7 mouse cellular contexts compared by ENCODE assay signal in the genomic region with DNA sequence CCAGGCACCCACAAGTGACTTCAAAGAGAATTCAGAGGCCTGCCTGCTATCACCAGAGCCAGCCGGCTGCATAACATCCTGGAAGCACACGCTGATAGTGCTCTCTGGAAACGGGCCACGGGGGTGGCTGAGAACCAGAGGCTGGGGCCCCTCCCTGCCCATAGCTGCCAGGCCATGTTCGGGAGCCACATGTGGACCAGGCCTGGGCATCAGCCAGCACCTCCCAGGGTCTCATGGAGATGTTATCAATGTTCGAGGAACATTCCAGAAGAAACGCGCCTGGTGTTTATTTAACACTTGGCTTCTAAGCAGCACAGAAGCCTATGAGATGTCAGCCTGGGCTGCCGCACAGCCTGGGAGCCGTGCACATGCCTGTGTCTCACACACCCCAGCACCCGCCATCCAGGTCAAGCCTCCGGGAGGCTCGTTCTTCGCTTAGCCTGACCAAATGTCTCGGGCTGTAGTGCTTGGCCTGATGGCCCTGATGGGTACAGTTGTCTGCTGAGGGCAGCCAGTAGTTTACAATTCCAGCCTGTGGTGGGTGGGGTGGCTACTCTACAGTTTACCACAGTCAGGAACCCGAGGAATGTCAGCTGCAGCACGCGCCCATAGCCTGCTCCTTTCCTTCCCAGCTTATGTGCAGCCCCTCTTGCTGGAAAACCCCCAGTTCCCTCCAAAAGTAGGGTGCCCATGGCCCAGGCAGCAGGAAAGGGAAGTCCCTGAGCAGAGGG. TPM values are rescaled to one million over a fixed set of nuclear protein-coding genes. Genes with fewer than 3 reads are reported as not detected.
A peak's percentile ranks its signal among the peaks of the same experiment; 100 is the strongest.
DNase-seq lines count a peak whose midpoint lies in the region; ATAC-seq and TF ChIP-seq lines count a peak whose summit lies in the region.

No protein-coding gene starts in this region.

- H3K4me3 ChIP-seq in heart, embryonic 16.5 days (ENCODE audit: low read length): no peak overlapping the region
- H3K4me3 ChIP-seq in limb, embryonic 14.5 days (replicated peaks; ENCODE audit: low read length): no peak overlapping the region
- no peak overlapping the region for H3K4me3 ChIP-seq in midbrain, embryonic 10.5 days

- H3K9me3 ChIP-seq in heart, embryonic 16.5 days (replicated peaks; ENCODE audit: control insufficient read depth, low read length): no peaks in the 10 kb centered on the region
- H3K9me3 ChIP-seq in limb, embryonic 14.5 days (ENCODE audit: control insufficient read depth, low read length): no peaks in the 10 kb centered on the region
- no peaks in the 10 kb centered on the region for H3K9me3 ChIP-seq in midbrain, embryonic 10.5 days (replicated peaks)

- peaks cover 26% of the 10 kb centered on the region for H3K36me3 ChIP-seq in heart, embryonic 16.5 days (ENCODE audit: control insufficient read depth, insufficient read depth)
- peaks cover 35% of the 10 kb centered on the region for H3K36me3 ChIP-seq in limb, embryonic 14.5 days (ENCODE audit: control insufficient read depth, insufficient read depth, low read length)
- H3K36me3 ChIP-seq in midbrain, embryonic 10.5 days: peaks cover 40% of the 10 kb centered on the region

- no peak for TF ChIP-seq POLR2A in limb, embryonic 14.5 days (IDR thresholded peaks at IDR 0.05; ENCODE audit: borderline replicate concordance, extremely low read depth, insufficient read depth, insufficient read length)

- ATAC-seq in common myeloid progenitor, adult 5-6 weeks (replicated peaks; ENCODE audit: low read depth, poor library complexity, severe bottlenecking): peak; percentile 61; the same call in 1 of the 2 replicates
- ATAC-seq in heart, embryonic 16.5 days (replicated peaks; ENCODE audit: extremely low read depth, insufficient read depth, low FRiP score): peak; percentile 85
- ATAC-seq in limb, embryonic 14.5 days (ENCODE audit: low FRiP score, low read depth): peak; percentile 32; the same call in 1 of the 2 replicates

- H3K4me1 ChIP-seq in heart, embryonic 16.5 days (ENCODE audit: control insufficient read depth, insufficient read depth, low read length): peaks cover 24% of the 10 kb centered on the region
- H3K4me1 ChIP-seq in limb, embryonic 14.5 days (ENCODE audit: control insufficient read depth, insufficient read depth, low read length): peaks cover 13% of the 10 kb centered on the region; the same call in 1 of the 2 replicates
- no peaks in the 10 kb centered on the region for H3K4me1 ChIP-seq in midbrain, embryonic 10.5 days

- H3K9ac ChIP-seq in heart, embryonic 16.5 days (ENCODE audit: low read length): peak overlapping the region; percentile 51
- H3K9ac ChIP-seq in limb, embryonic 14.5 days (ENCODE audit: low read depth, low read length, severe bottlenecking): no peak overlapping the region

- DNase-seq in Muller cell, postnatal 12 days (ENCODE audit: inconsistent ontology term): peak; percentile 14
- peak; percentile 57 for DNase-seq in limb, embryonic 14.5 days (ENCODE audit: low spot score)
- DNase-seq in ovary, postnatal 10 days (ENCODE audit: low spot score): peak; percentile 31
- no peak for DNase-seq in frontal cortex, postnatal 14 days (ENCODE audit: low spot score in 2 of 2)
- DNase-seq in midbrain, embryonic 10.5 days (ENCODE audit: low spot score): no peak

- no peaks in the 10 kb centered on the region for H3K27me3 ChIP-seq in heart, embryonic 16.5 days (ENCODE audit: control insufficient read depth, insufficient read depth, low read length)
- no peaks in the 10 kb centered on the region for H3K27me3 ChIP-seq in limb, embryonic 14.5 days (ENCODE audit: control insufficient read depth, insufficient read depth, low read length)
- H3K27me3 ChIP-seq in midbrain, embryonic 10.5 days (ENCODE audit: low read depth, poor library complexity, severe bottlenecking): no peaks in the 10 kb centered on the region

- H3K27ac ChIP-seq in heart, embryonic 16.5 days (ENCODE audit: low read length): peak overlapping the region; percentile 89
- H3K27ac ChIP-seq in limb, embryonic 14.5 days (replicated peaks; ENCODE audit: low read depth, low read length): 0 out of 2 replicates have a peak overlapping the region, but pooled peaks have one; percentile 13
- H3K27ac ChIP-seq in midbrain, embryonic 10.5 days (replicated peaks): no peak overlapping the region; the same call in 1 of the 2 replicates

- peak overlapping the region; percentile 36 for H3K4me2 ChIP-seq in heart, embryonic 16.5 days (ENCODE audit: low read depth, low read length)
- H3K4me2 ChIP-seq in limb, embryonic 14.5 days (replicated peaks; ENCODE audit: low read depth, low read length, severe bottlenecking): no peak overlapping the region

- 7% methylated on average over 18 of the region's 18 CpGs for WGBS in heart, embryonic 16.5 days
- 32% methylated on average over 18 of the region's 18 CpGs for WGBS in limb, embryonic 14.5 days
- 70% methylated on average over 18 of the region's 18 CpGs for WGBS in midbrain, embryonic 10.5 days

RNA-seq across cellular contexts. Expression of gene Fam207a, which starts 31.2 kb away (rescaled TPM):
- total RNA-seq in common myeloid progenitor, adult 5-6 weeks (2017): 23.1 and 32.5 TPM in 2 replicates
- polyA plus RNA-seq in heart, embryonic 16.5 days (2015; fragmentation: Nextera tagmentation; extraction: Ambion mirVana): 23.2 and 24.5 TPM in 2 replicates
- 35.5 and 38.6 TPM in 2 replicates for polyA plus RNA-seq in limb, embryonic 14.5 days (2012; rRNA removed)
- 40.6 and 41.7 TPM in 2 replicates for polyA plus RNA-seq in limb, embryonic 14.5 days (2014; fragmentation: Nextera tagmentation; extraction: Ambion mirVana)
- 42.3 and 45.2 TPM in 2 replicates for polyA plus RNA-seq in midbrain, embryonic 10.5 days (2016; fragmentation: Nextera tagmentation; extraction: Ambion mirVana)

RNA-seq across cellular contexts. Expression of gene Itgb2, which starts 45.7 kb away (rescaled TPM):
- 12.4 and 18.4 TPM in 2 replicates for total RNA-seq in common myeloid progenitor, adult 5-6 weeks (2017)
- polyA plus RNA-seq in heart, embryonic 16.5 days (2015; fragmentation: Nextera tagmentation; extraction: Ambion mirVana): 4.7 and 8.7 TPM in 2 replicates
- 2.7 and 2.9 TPM in 2 replicates for polyA plus RNA-seq in limb, embryonic 14.5 days (2012; rRNA removed)
- 2.5 and 3.7 TPM in 2 replicates for polyA plus RNA-seq in limb, embryonic 14.5 days (2014; fragmentation: Nextera tagmentation; extraction: Ambion mirVana)
- polyA plus RNA-seq in midbrain, embryonic 10.5 days (2016; fragmentation: Nextera tagmentation; extraction: Ambion mirVana): 0.84 and 1.2 TPM in 2 replicates

Comparison
In these comparisons a context has a peak if more than half of its experiments do, and no peak if none do; other contexts are left out.
1. DNase-seq: peak in Muller cell, postnatal 12 days (single experiment), limb, embryonic 14.5 days (single experiment) and ovary, postnatal 10 days (single experiment); none in frontal cortex, postnatal 14 days (0 of 2) and midbrain, embryonic 10.5 days (single experiment).
2. ATAC-seq: peak in every context shown above with its lines; median percentile 85 in heart, embryonic 16.5 days; 61 in common myeloid progenitor, adult 5-6 weeks; 32 in limb, embryonic 14.5 days.